Mouse (Mus musculus) bone marrow macrophage, adult 2 months (primary cell): ENCODE data around the gene Pid1.

Source experiments
- CTCF ChIP-seq: IDR thresholded peaks from 2 replicates; pipeline ENCODE4 v1.5.1; 2012; ENCODE audit warnings: low read depth, mild to moderate bottlenecking, low read length, moderate library complexity
- POLR2A ChIP-seq: IDR thresholded peaks from 2 replicates; pipeline ENCODE4 v1.6.1; 2012; ENCODE audit warnings: mild to moderate bottlenecking, low read depth, low read length, borderline replicate concordance

DNA sequence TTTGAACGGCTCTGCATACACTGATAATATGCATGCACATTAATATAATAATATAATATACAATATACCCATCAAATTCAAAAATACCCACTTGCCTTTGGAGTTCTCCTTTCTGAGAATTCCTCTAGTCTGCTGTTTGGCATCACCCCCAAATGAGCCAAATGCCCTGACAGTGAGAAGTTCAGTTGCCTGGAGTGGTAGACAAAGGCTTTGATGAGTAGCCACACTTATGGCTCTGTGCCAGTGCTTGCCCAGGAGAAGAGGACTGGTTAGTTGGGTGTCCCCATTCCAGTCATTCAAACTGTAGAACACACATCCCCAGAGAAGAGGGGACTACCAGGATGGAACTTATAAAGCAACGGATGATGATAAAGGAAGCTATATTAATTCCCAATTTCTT, 106.3 kb downstream of the Pid1 start:
- TF ChIP-seq CTCF (no peak), POLR2A (no peak)
